In the genomic region with DNA sequence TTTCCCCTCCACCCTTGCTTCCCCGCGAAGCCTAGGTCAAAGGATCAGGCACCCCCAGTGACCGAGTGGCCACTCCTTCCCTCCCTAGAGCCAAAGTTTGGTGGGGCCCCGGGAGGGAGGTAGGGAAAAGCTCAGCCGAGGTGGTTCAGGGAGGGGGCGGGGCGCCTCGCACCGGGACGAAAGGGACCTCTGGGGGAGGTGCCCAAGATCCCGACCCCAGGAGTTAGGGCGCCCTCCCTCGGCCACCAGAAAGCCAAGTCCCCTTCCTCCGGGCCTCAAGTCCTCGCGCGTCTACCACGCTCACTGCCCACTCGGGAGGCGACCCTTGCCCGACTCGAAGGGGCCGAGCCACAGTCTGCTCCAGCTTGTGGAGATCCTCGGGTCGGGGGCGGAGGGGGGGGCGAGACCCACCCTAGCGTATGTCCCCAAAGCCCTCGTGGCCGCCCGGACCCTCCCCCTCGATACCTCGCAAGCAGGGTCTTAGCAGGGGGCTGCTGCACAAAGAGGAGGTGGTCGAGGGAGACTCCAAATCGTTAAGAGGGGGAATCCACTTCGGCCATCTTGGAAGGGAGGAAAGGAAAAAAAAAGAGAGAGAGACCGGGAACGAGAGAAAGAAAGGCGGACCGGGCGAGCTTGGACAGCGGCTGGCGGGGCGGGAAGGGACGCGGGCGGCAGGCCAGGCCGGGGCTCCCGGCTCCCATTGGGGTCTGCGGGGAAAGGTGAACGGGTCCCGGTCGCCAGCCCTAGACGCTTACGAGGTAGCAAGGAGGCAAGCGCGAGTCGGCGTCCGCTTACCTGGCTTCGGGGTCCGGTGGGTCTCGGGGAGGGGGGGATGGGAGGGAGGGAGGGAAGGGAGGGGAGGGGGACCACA, we compare ENCODE assay signal across 8 mouse cellular contexts. TPM values are rescaled to one million over a fixed set of nuclear protein-coding genes. Genes with fewer than 3 reads are reported as not detected.
A peak's percentile ranks its signal among the peaks of the same experiment; 100 is the strongest.
DNase-seq lines count a peak whose midpoint lies in the region; ATAC-seq and TF ChIP-seq lines count a peak whose summit lies in the region.

No protein-coding gene starts in this region.

- under 1% methylated on average over 58 of the region's 63 CpGs for WGBS in spleen, adult 2 months
- WGBS in intestine, embryonic 14.5 days = under 1% methylated on average over 57 of the region's 63 CpGs
- WGBS in liver, embryonic 14.5 days (ENCODE audit: insufficient replicate concordance) = under 1% methylated on average over 63 of the region's 63 CpGs
- WGBS in neural tube, embryonic 15.5 days = under 1% methylated on average over 61 of the region's 63 CpGs

- peaks cover 13% of the 10 kb centered on the region for H3K27me3 ChIP-seq in spleen, adult 2 months (ENCODE audit: control insufficient read depth, insufficient read depth, low read length)
- no peaks in the 10 kb centered on the region for H3K27me3 ChIP-seq in intestine, embryonic 14.5 days (replicated peaks; ENCODE audit: control insufficient read depth, insufficient read depth, low read length)
- peaks cover 44% of the 10 kb centered on the region for H3K27me3 ChIP-seq in liver, embryonic 14.5 days (ENCODE audit: control insufficient read depth, insufficient read depth, low read length)
- no peaks in the 10 kb centered on the region for H3K27me3 ChIP-seq in neural tube, embryonic 15.5 days (replicated peaks)

- peak overlapping the region; percentile 94 for H3K9ac ChIP-seq in intestine, embryonic 14.5 days (ENCODE audit: low read length)
- H3K9ac ChIP-seq in liver, embryonic 14.5 days (replicated peaks) = peak overlapping the region; percentile 36; the same call in 1 of the 2 replicates
- peak overlapping the region; percentile 94 for H3K9ac ChIP-seq in neural tube, embryonic 15.5 days (replicated peaks)

- TF ChIP-seq POLR2A in spleen, adult 2 months (IDR thresholded peaks at IDR 0.05; ENCODE audit: low read depth, low read length) = no peak

- no peaks in the 10 kb centered on the region for H3K36me3 ChIP-seq in spleen, adult 2 months (ENCODE audit: control insufficient read depth, insufficient read depth, low read length)
- H3K36me3 ChIP-seq in intestine, embryonic 14.5 days (ENCODE audit: control insufficient read depth, insufficient read depth, low read length) = 0 out of 2 replicates have a peak, but pooled peaks cover 4% of the 10 kb centered on the region
- no peaks in the 10 kb centered on the region for H3K36me3 ChIP-seq in liver, embryonic 14.5 days (replicated peaks; ENCODE audit: control insufficient read depth, insufficient read depth, low read depth)
- no peaks in the 10 kb centered on the region for H3K36me3 ChIP-seq in neural tube, embryonic 15.5 days

- TF ChIP-seq EP300 in liver, embryonic 14.5 days (IDR thresholded peaks at IDR 0.05; ENCODE audit: low read depth) = no peak

- no peak for DNase-seq in spleen, adult 2 months (ENCODE audit: low read depth in 1 of 2, low spot score in 2 of 2)
- no peak for DNase-seq in spleen, adult 12 weeks (ENCODE audit: low spot score)
- DNase-seq in cerebellum, adult 9-11 months = peak; percentile 85
- peak; percentile 83 for DNase-seq in gastrocnemius, postnatal 10 days
- DNase-seq in intestine, embryonic 14.5 days (ENCODE audit: low spot score) = peak; percentile 91
- DNase-seq in liver, embryonic 14.5 days (ENCODE audit: low read depth in 3 of 3, low spot score in 3 of 3) = no peak
- DNase-seq in yolk sac, embryonic 10.5 days (ENCODE audit: low spot score) = peak; percentile 83

- no peaks in the 10 kb centered on the region for H3K9me3 ChIP-seq in intestine, embryonic 14.5 days (ENCODE audit: control insufficient read depth, low read length)
- H3K9me3 ChIP-seq in liver, embryonic 14.5 days (ENCODE audit: control insufficient read depth, low read length) = no peaks in the 10 kb centered on the region
- H3K9me3 ChIP-seq in neural tube, embryonic 15.5 days (replicated peaks) = no peaks in the 10 kb centered on the region

- ATAC-seq in intestine, embryonic 14.5 days (replicated peaks; ENCODE audit: low FRiP score, low TSS enrichment, low read depth) = peak; percentile 1; the same call in 1 of the 2 replicates
- no peak for ATAC-seq in liver, embryonic 14.5 days (ENCODE audit: insufficient read depth)
- no peak; the same call in 1 of the 2 replicates for ATAC-seq in neural tube, embryonic 15.5 days (ENCODE audit: low FRiP score)

- H3K4me2 ChIP-seq in intestine, embryonic 14.5 days (ENCODE audit: low read length) = peak overlapping the region; percentile 74
- peak overlapping the region; percentile 76 for H3K4me2 ChIP-seq in liver, embryonic 14.5 days (ENCODE audit: low read depth)
- peak overlapping the region; percentile 90 for H3K4me2 ChIP-seq in neural tube, embryonic 15.5 days

- peaks cover 13% of the 10 kb centered on the region; the same call in 1 of the 2 replicates for H3K4me1 ChIP-seq in spleen, adult 2 months (ENCODE audit: control insufficient read depth, insufficient read depth, insufficient read length)
- peaks cover 52% of the 10 kb centered on the region for H3K4me1 ChIP-seq in intestine, embryonic 14.5 days (replicated peaks; ENCODE audit: control insufficient read depth, insufficient read depth, low read length)
- H3K4me1 ChIP-seq in liver, embryonic 14.5 days (replicated peaks; ENCODE audit: control insufficient read depth in 2 of 2, insufficient read depth in 2 of 2, low read length in 1 of 2) = peaks cover under 1 to 13% of the 10 kb centered on the region in 2 experiments; a peak in 2 of 4 replicates
- peaks cover 61% of the 10 kb centered on the region for H3K4me1 ChIP-seq in neural tube, embryonic 15.5 days

- peak overlapping the region; percentile 58; the same call in 1 of the 2 replicates for H3K4me3 ChIP-seq in spleen, adult 2 months (ENCODE audit: extremely low read depth, insufficient read depth, insufficient read length)
- H3K4me3 ChIP-seq in intestine, embryonic 14.5 days (ENCODE audit: low read depth, low read length) = peak overlapping the region; percentile 99
- H3K4me3 ChIP-seq in liver, embryonic 14.5 days (ENCODE audit: insufficient read depth in 1 of 2, low read depth in 2 of 2, low read length in 2 of 2) = peak overlapping the region; percentile 49 to 57
- peak overlapping the region; percentile 95 for H3K4me3 ChIP-seq in neural tube, embryonic 15.5 days (replicated peaks)

- H3K27ac ChIP-seq in spleen, adult 2 months (ENCODE audit: insufficient read depth, low read length) = no peak overlapping the region
- H3K27ac ChIP-seq in intestine, embryonic 14.5 days (ENCODE audit: low read depth) = peak overlapping the region; percentile 98
- no peak overlapping the region for H3K27ac ChIP-seq in liver, embryonic 14.5 days
- peak overlapping the region; percentile 97 for H3K27ac ChIP-seq in neural tube, embryonic 15.5 days (replicated peaks)

- no peak for TF ChIP-seq CTCF in spleen, adult 2 months (IDR thresholded peaks at IDR 0.05; ENCODE audit: extremely low read depth, insufficient read depth, insufficient read length, insufficient replicate concordance)
- peak; percentile 29 for TF ChIP-seq CTCF in liver, embryonic 14.5 days (IDR thresholded peaks at IDR 0.05; ENCODE audit: low read depth)

RNA-seq across cellular contexts. Expression of gene Pcgf2, which starts 1.3 kb away (rescaled TPM):
- polyA plus RNA-seq in spleen, adult 2 months (2012; rRNA removed) = 10.0 and 14.4 TPM in 2 replicates
- 10 to 100 TPM; 11.9 to 18.6 TPM for total RNA-seq in gastrocnemius, postnatal 10 days (2021)
- 19.2 and 19.7 TPM in 2 replicates for polyA plus RNA-seq in intestine, embryonic 14.5 days (2014; fragmentation: Nextera tagmentation; extraction: Ambion mirVana)
- 4.4 and 4.9 TPM in 2 replicates for polyA plus RNA-seq in liver, embryonic 14.5 days (2012; rRNA removed)
- 1.5 and 1.8 TPM in 2 replicates for polyA plus RNA-seq in liver, embryonic 14.5 days (2014; fragmentation: Nextera tagmentation; extraction: Ambion mirVana)
- polyA plus RNA-seq in neural tube, embryonic 15.5 days (2015; fragmentation: Nextera tagmentation; extraction: Ambion mirVana) = 17.6 and 17.7 TPM in 2 replicates

RNA-seq across cellular contexts. Expression of gene Psmb3, which starts 4.2 kb away (rescaled TPM):
- polyA plus RNA-seq in spleen, adult 2 months (2012; rRNA removed) = 151 and 203 TPM in 2 replicates
- total RNA-seq in gastrocnemius, postnatal 10 days (2021) = 100 to 1,000 TPM; 174 to 190 TPM
- 473 and 491 TPM in 2 replicates for polyA plus RNA-seq in intestine, embryonic 14.5 days (2014; fragmentation: Nextera tagmentation; extraction: Ambion mirVana)
- polyA plus RNA-seq in liver, embryonic 14.5 days (2012; rRNA removed) = 197 and 261 TPM in 2 replicates
- polyA plus RNA-seq in liver, embryonic 14.5 days (2014; fragmentation: Nextera tagmentation; extraction: Ambion mirVana) = 318 and 330 TPM in 2 replicates
- polyA plus RNA-seq in neural tube, embryonic 15.5 days (2015; fragmentation: Nextera tagmentation; extraction: Ambion mirVana) = 458 and 459 TPM in 2 replicates

RNA-seq across cellular contexts. Expression of gene Cisd3, which starts 13.3 kb away (rescaled TPM):
- 17.3 and 18.5 TPM in 2 replicates for polyA plus RNA-seq in spleen, adult 2 months (2012; rRNA removed)
- total RNA-seq in gastrocnemius, postnatal 10 days (2021) = 10 to 100 TPM; 84.5 to 99.4 TPM
- polyA plus RNA-seq in intestine, embryonic 14.5 days (2014; fragmentation: Nextera tagmentation; extraction: Ambion mirVana) = 41.2 and 47.9 TPM in 2 replicates
- polyA plus RNA-seq in liver, embryonic 14.5 days (2012; rRNA removed) = 3.0 and 4.9 TPM in 2 replicates
- polyA plus RNA-seq in liver, embryonic 14.5 days (2014; fragmentation: Nextera tagmentation; extraction: Ambion mirVana) = 10.0 and 11.4 TPM in 2 replicates
- polyA plus RNA-seq in neural tube, embryonic 15.5 days (2015; fragmentation: Nextera tagmentation; extraction: Ambion mirVana) = 46.9 and 50.1 TPM in 2 replicates

RNA-seq across cellular contexts. Expression of gene Mllt6, which starts 35.8 kb away (rescaled TPM):
- polyA plus RNA-seq in spleen, adult 2 months (2012; rRNA removed) = 65.8 and 93.7 TPM in 2 replicates
- total RNA-seq in gastrocnemius, postnatal 10 days (2021) = 10 to 100 TPM; 32.2 to 32.4 TPM
- 4.6 and 4.8 TPM in 2 replicates for polyA plus RNA-seq in intestine, embryonic 14.5 days (2014; fragmentation: Nextera tagmentation; extraction: Ambion mirVana)
- 1.0 TPM in 2 replicates for polyA plus RNA-seq in liver, embryonic 14.5 days (2012; rRNA removed)
- 0.22 and 0.25 TPM in 2 replicates for polyA plus RNA-seq in liver, embryonic 14.5 days (2014; fragmentation: Nextera tagmentation; extraction: Ambion mirVana)
- 2.3 and 3.1 TPM in 2 replicates for polyA plus RNA-seq in neural tube, embryonic 15.5 days (2015; fragmentation: Nextera tagmentation; extraction: Ambion mirVana)

RNA-seq across cellular contexts. Expression of gene Pip4k2b, which starts 45.5 kb away (rescaled TPM):
- polyA plus RNA-seq in spleen, adult 2 months (2012; rRNA removed) = 17.6 and 19.1 TPM in 2 replicates
- total RNA-seq in gastrocnemius, postnatal 10 days (2021) = 10 to 100 TPM; 46.8 to 49.7 TPM
- 1.7 and 1.9 TPM in 2 replicates for polyA plus RNA-seq in intestine, embryonic 14.5 days (2014; fragmentation: Nextera tagmentation; extraction: Ambion mirVana)
- 4.4 and 5.0 TPM in 2 replicates for polyA plus RNA-seq in liver, embryonic 14.5 days (2012; rRNA removed)
- 0.56 and 0.61 TPM in 2 replicates for polyA plus RNA-seq in liver, embryonic 14.5 days (2014; fragmentation: Nextera tagmentation; extraction: Ambion mirVana)
- polyA plus RNA-seq in neural tube, embryonic 15.5 days (2015; fragmentation: Nextera tagmentation; extraction: Ambion mirVana) = 3.8 and 5.0 TPM in 2 replicates

Comparison
In these comparisons a context has a peak if more than half of its experiments do, and no peak if none do; other contexts are left out.
1. DNase-seq: peak in cerebellum, adult 9-11 months (single experiment), gastrocnemius, postnatal 10 days (single experiment), intestine, embryonic 14.5 days (single experiment) and yolk sac, embryonic 10.5 days (single experiment); none in spleen, adult 2 months (0 of 2), spleen, adult 12 weeks (single experiment) and liver, embryonic 14.5 days (0 of 3).
2. H3K27ac ChIP-seq: peak in intestine, embryonic 14.5 days (single experiment) and neural tube, embryonic 15.5 days (single experiment); none in spleen, adult 2 months (single experiment) and liver, embryonic 14.5 days (single experiment).
3. H3K9ac ChIP-seq: peak in every context shown above with its lines; median percentile 94 in intestine, embryonic 14.5 days; 94 in neural tube, embryonic 15.5 days; 36 in liver, embryonic 14.5 days.
4. Peak in every context shown above with its lines, with median percentiles within 50 percentile points of each other: H3K4me3 ChIP-seq and H3K4me2 ChIP-seq.